Mouse (Mus musculus) lung, embryonic 15.5 days (tissue): Measurements from ENCODE around the gene Lrrc8e. TPM values are rescaled to one million over a fixed set of nuclear protein-coding genes. Genes with fewer than 3 reads are reported as not detected.
"Not testable (repeated sequence)": the region's sequence is repeated elsewhere in the genome, so short reads cannot be mapped to it uniquely, and the experiment has no call there.

Experiments used
- ATAC-seq: fragments of 200-750 bp; cut with Nextera tagmentation; 2 replicates; pipeline ENCODE4 v1.8.0; 2017; ENCODE audit warnings: moderate number of reproducible peaks, borderline replicate concordance; ENCODE audit not compliant: low FRiP score, low TSS enrichment; ENCODE audit errors: extremely low read depth
- H3K27ac ChIP-seq: fragments of 300-500 bp; sonication (generic); 2 replicates; pipeline ENCODE4 v1.5.1; 2015; ENCODE audit warnings: moderate library complexity, mild to moderate bottlenecking, inconsistent platforms
- H3K27me3 ChIP-seq: fragments of 300-500 bp; sonication (generic); 2 replicates; pipeline ENCODE4 v1.6.1; 2015; ENCODE audit warnings: inconsistent platforms
- H3K36me3 ChIP-seq: fragments of 300-500 bp; sonication (generic); 2 replicates; pipeline ENCODE4 v1.6.1; 2015; ENCODE audit warnings: inconsistent platforms
- H3K4me1 ChIP-seq: fragments of 300-500 bp; sonication (generic); 2 replicates; pipeline ENCODE4 v1.6.1; 2015; ENCODE audit warnings: inconsistent platforms
- H3K4me2 ChIP-seq: fragments of 300-500 bp; sonication (generic); 2 replicates; pipeline ENCODE4 v1.6.1; 2015; ENCODE audit warnings: inconsistent platforms, mild to moderate bottlenecking, moderate library complexity
- H3K4me3 ChIP-seq: fragments of 300-500 bp; sonication (generic); 2 replicates; pipeline ENCODE4 v1.5.1; 2015; ENCODE audit warnings: mild to moderate bottlenecking, inconsistent platforms
- H3K9ac ChIP-seq: fragments of 300-500 bp; sonication (generic); 2 replicates; pipeline ENCODE4 v1.6.1; 2015; ENCODE audit warnings: inconsistent platforms
- H3K9me3 ChIP-seq: fragments of 300-500 bp; sonication (generic); 2 replicates; pipeline ENCODE4 v1.6.1; 2016; ENCODE audit warnings: inconsistent platforms
- WGBS: fragments of 180-500 bp; shearing (Covaris S2); methylation state at CpG from one replicate; pipeline ENCODE4 v1.1.7; 2015; 5-methylcytosine and 5-hydroxymethylcytosine counted together
- polyA plus RNA-seq: library from polyadenylated mRNA; unstranded; fragments of >200 nt; fragmentation: Nextera tagmentation; extraction: Ambion mirVana; gene quantifications from 2 replicates; pipeline ENCODE4 v1.2.1, GENCODE M21; 2015

Lrrc8e gene
- polyA plus RNA-seq, 1 experiment from 2014 or later, result 3.8 TPM

- Histone ChIP-seq H3K4me2 (no peak overlapping the region), H3K4me3 (no peak overlapping the region), H3K27me3 (no peaks in the 10 kb centered on the region), H3K4me1 (peaks cover 27% of the 10 kb centered on the region), H3K9ac (0 out of 2 replicates have a peak overlapping the region, but pooled peaks have one; percentile 6), H3K9me3 (no peaks in the 10 kb centered on the region), H3K27ac (no peak overlapping the region), H3K36me3 (peaks cover 36% of the 10 kb centered on the region)
- WGBS, result 11% methylated on average over 29 of the region's 29 CpGs
- no peak for ATAC-seq
These were observed 22.6 kb downstream of the Lrrc8e start for GRCm38 (mm10) chr8:4249213-4249612.

- no peaks in the 10 kb centered on the region for H3K27me3 ChIP-seq
- no peak overlapping the region for H3K27ac ChIP-seq
- no peaks in the 10 kb centered on the region for H3K9me3 ChIP-seq
- no peak overlapping the region for H3K4me2 ChIP-seq
- no peak for ATAC-seq
- peaks cover 34% of the 10 kb centered on the region for H3K36me3 ChIP-seq
- peaks cover 30% of the 10 kb centered on the region for H3K4me1 ChIP-seq
- 39% methylated on average over 26 of the region's 26 CpGs for WGBS
- H3K9ac ChIP-seq, result no peak overlapping the region
- no peak overlapping the region for H3K4me3 ChIP-seq
These were observed 23.8 kb downstream of the Lrrc8e start for GRCm38 (mm10) chr8:4250306-4250970.

- Histone ChIP-seq H3K27ac (no peak overlapping the region; the same call in 1 of the 2 replicates), H3K9ac (peak overlapping the region; percentile 96), H3K36me3 (peaks cover 28% of the 10 kb centered on the region), H3K4me1 (peaks cover 37% of the 10 kb centered on the region), H3K4me3 (peak overlapping the region; percentile 99), H3K27me3 (no peaks in the 10 kb centered on the region), H3K4me2 (peak overlapping the region; percentile 88), H3K9me3 (no peaks in the 10 kb centered on the region)
- 44% methylated on average over 8 of the region's 8 CpGs for whole genome bisulfite sequencing
- ATAC-seq, result no peak
These were observed 25.6 kb downstream of the Lrrc8e start for GRCm38 (mm10) chr8:4252116-4252760.

- Histone ChIP-seq H3K4me1 (peaks cover 47% of the 10 kb centered on the region), H3K4me2 (peak within 1 kb of the TSS; percentile 88), H3K36me3 (peaks cover 25% of the 10 kb centered on the region), H3K9ac (peak within 1 kb of the TSS; percentile 96), H3K27me3 (no peaks in the 10 kb centered on the region), H3K27ac (peak within 1 kb of the TSS; percentile 92), H3K4me3 (peak within 1 kb of the TSS; percentile 99), H3K9me3 (no peaks in the 10 kb centered on the region)
- under 1% methylated on average over 69 of the region's 69 CpGs for WGBS
- ATAC-seq, result peak; percentile 92
These were observed 26.6 kb downstream of the Lrrc8e start, which contains the start of gene Snapc2 for GRCm38 (mm10) chr8:4252934-4253841. Gene Snapc2 (plus strand): TSS chr8:4253080.

- Histone ChIP-seq H3K4me1 (peaks cover 43% of the 10 kb centered on the region), H3K36me3 (peaks cover 21% of the 10 kb centered on the region), H3K27me3 (no peaks in the 10 kb centered on the region), H3K9ac (0 out of 2 replicates have a peak overlapping the region, but pooled peaks have one; percentile 19), H3K27ac (peak overlapping the region; percentile 92), H3K9me3 (no peaks in the 10 kb centered on the region), H3K4me3 (peak overlapping the region; percentile 99), H3K4me2 (peak overlapping the region; percentile 88)
- no peak for ATAC-seq
- 59% methylated on average over 6 of the region's 6 CpGs for WGBS
These were observed 27.4 kb downstream of the Lrrc8e start for GRCm38 (mm10) chr8:4254001-4254400.

GRCm38 (mm10) chr8:4255471-4255870 is 28.8 kb downstream of the Lrrc8e start:
- H3K9ac ChIP-seq, H3K4me3 ChIP-seq, H3K9me3 ChIP-seq, H3K27ac ChIP-seq, ATAC-seq, H3K4me2 ChIP-seq, H3K27me3 ChIP-seq: not testable (repeated sequence)
- WGBS, result 88% methylated on average over 7 of the region's 7 CpGs
- peaks cover 43% of the 10 kb centered on the region for H3K4me1 ChIP-seq
- H3K36me3 ChIP-seq, result peaks cover 29% of the 10 kb centered on the region

- no peak for ATAC-seq
- H3K4me2 ChIP-seq, result no peak overlapping the region
These were observed 30.3 kb downstream of the Lrrc8e start for GRCm38 (mm10) chr8:4256911-4257310.

GRCm38 (mm10) chr8:4257350-4257749 is 30.7 kb downstream of the Lrrc8e start:
- ATAC-seq, result no peak
- no peak overlapping the region; the same call in 1 of the 2 replicates for H3K27ac ChIP-seq
- peaks cover 38% of the 10 kb centered on the region for H3K4me1 ChIP-seq
- no peaks in the 10 kb centered on the region for H3K27me3 ChIP-seq
- H3K4me2 ChIP-seq, result peak overlapping the region; percentile 92
- peaks cover 46% of the 10 kb centered on the region for H3K36me3 ChIP-seq
- 83% methylated on average over 4 of the region's 4 CpGs for WGBS
- H3K9ac ChIP-seq, result no peak overlapping the region
- no peaks in the 10 kb centered on the region for H3K9me3 ChIP-seq
- H3K4me3 ChIP-seq, result no peak overlapping the region

More at GRCm38 (mm10) chr8:4256911-4257310, 30.3 kb downstream of the Lrrc8e start:
- Histone ChIP-seq H3K4me3 (no peak overlapping the region), H3K9ac (no peak overlapping the region), H3K27ac (peak overlapping the region; percentile 41), H3K36me3 (peaks cover 42% of the 10 kb centered on the region), H3K27me3 (no peaks in the 10 kb centered on the region), H3K4me1 (peaks cover 39% of the 10 kb centered on the region), H3K9me3 (no peaks in the 10 kb centered on the region)
- 37% methylated on average over 4 of the region's 4 CpGs for whole genome bisulfite sequencing

- Histone ChIP-seq H3K27ac (peak overlapping the region; percentile 86), H3K27me3 (no peaks in the 10 kb centered on the region), H3K36me3 (peaks cover 54% of the 10 kb centered on the region), H3K9me3 (no peaks in the 10 kb centered on the region), H3K4me3 (peak overlapping the region; percentile 87), H3K4me1 (peaks cover 34% of the 10 kb centered on the region), H3K4me2 (peak overlapping the region; percentile 92), H3K9ac (peak overlapping the region; percentile 77)
- ATAC-seq, result peak; percentile 54
- under 1% methylated on average over 35 of the region's 35 CpGs for WGBS
These were observed 31.6 kb downstream of the Lrrc8e start for GRCm38 (mm10) chr8:4258233-4258632.

- Histone ChIP-seq H3K36me3 (peaks cover 58% of the 10 kb centered on the region), H3K4me1 (peaks cover 32% of the 10 kb centered on the region), H3K4me3 (peak overlapping the region; percentile 87), H3K27me3 (no peaks in the 10 kb centered on the region), H3K9me3 (no peaks in the 10 kb centered on the region), H3K27ac (peak overlapping the region; percentile 86), H3K4me2 (peak overlapping the region; percentile 92), H3K9ac (peak overlapping the region; percentile 77)
- peak; percentile 75 for ATAC-seq
- WGBS, result 0% methylated on average over 31 of the region's 32 CpGs
These were observed 32.1 kb downstream of the Lrrc8e start for GRCm38 (mm10) chr8:4258678-4259077.

GRCm38 (mm10) chr8:4259125-4259804 is 32.6 kb downstream of the Lrrc8e start, which contains the start of gene Ctxn1:
Gene Ctxn1 (minus strand): TSS chr8:4259274.
- Histone ChIP-seq H3K27me3 (no peaks in the 10 kb centered on the region), H3K27ac (peak within 1 kb of the TSS; percentile 86), H3K4me1 (peaks cover 26% of the 10 kb centered on the region), H3K4me3 (peak within 1 kb of the TSS; percentile 87), H3K4me2 (peak within 1 kb of the TSS; percentile 92), H3K9ac (peak within 1 kb of the TSS; percentile 77), H3K36me3 (peaks cover 62% of the 10 kb centered on the region), H3K9me3 (no peaks in the 10 kb centered on the region)
- ATAC-seq, result peak; percentile 94
- WGBS, result 7% methylated on average over 25 of the region's 33 CpGs
